Mouse (Mus musculus) layer of hippocampus, adult 2 months (tissue): ENCODE measurements around the gene Galnt17. TPM values are rescaled to one million over a fixed set of nuclear protein-coding genes. Genes with fewer than 3 reads are reported as not detected.

ENCODE experiments used
- DNase-seq, 2 experiments: peaks; one replicate each; pipeline ENCODE4 v3.0.0; 2022; ENCODE audit warnings: low spot score in 2 of 2
- H3K27ac ChIP-seq: fragments of 200-600 bp; 2 replicates; pipeline ENCODE4 v1.8.1; 2022
- H3K4me3 ChIP-seq: fragments of 200-600 bp; 2 replicates; pipeline ENCODE4 v1.8.1; 2022; ENCODE audit warnings: mild to moderate bottlenecking
- CTCF ChIP-seq: fragments of 200-600 bp; conservative IDR thresholded peaks from 2 replicates; pipeline ENCODE4 v1.8.1; 2022; ENCODE audit warnings: antibody characterized with exemption, mild to moderate bottlenecking, moderate library complexity
- total RNA-seq, 2 experiments: library from RNA; stranded (reverse); gene quantifications; 2 replicates each; pipeline ENCODE4 v1.2.3; 2021

Gene Galnt17
- total RNA-seq, 2 experiments from 2014 or later: 125 to 135 TPM

- no peak overlapping the region for H3K4me3 ChIP-seq
- peak in 1 of 2 experiments; percentile 48 for DNase-seq
- no peak for TF ChIP-seq CTCF
- peak overlapping the region; percentile 82 for H3K27ac ChIP-seq
Measured at GRCm38 (mm10) chr5:131020936-131021335, 287.4 kb downstream of the Galnt17 start.

- DNase-seq: no peak
- no peak overlapping the region for H3K4me3 ChIP-seq
- no peak for TF ChIP-seq CTCF
- peak overlapping the region; percentile 72 for H3K27ac ChIP-seq
Measured at GRCm38 (mm10) chr5:131019346-131019965, 288.8 kb downstream of the Galnt17 start.

DNA sequence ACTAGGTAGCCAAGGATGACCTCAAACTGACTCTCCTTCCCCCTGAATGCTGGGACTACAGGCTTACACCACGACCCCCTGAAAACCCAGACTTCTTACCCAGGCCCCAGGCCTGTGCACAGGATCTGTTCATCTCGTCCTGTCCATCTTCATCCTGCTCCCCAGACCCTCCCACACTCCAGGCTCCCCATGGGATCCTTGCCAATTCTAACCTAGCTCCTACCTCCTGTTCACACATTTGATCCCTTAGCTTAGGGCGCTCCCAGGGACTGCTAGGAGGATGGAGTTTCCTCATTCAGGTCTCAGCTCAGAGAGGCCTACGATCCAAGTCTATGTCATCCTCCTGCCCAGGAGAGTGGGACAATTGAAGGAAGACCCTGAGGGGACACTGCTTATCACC lies 292.2 kb downstream of the Galnt17 start:
- no peak for TF ChIP-seq CTCF
- Histone ChIP-seq H3K27ac (0 out of 2 replicates have a peak overlapping the region, but pooled peaks have one; percentile 64), H3K4me3 (no peak overlapping the region)
- no peak for DNase-seq

DNA sequence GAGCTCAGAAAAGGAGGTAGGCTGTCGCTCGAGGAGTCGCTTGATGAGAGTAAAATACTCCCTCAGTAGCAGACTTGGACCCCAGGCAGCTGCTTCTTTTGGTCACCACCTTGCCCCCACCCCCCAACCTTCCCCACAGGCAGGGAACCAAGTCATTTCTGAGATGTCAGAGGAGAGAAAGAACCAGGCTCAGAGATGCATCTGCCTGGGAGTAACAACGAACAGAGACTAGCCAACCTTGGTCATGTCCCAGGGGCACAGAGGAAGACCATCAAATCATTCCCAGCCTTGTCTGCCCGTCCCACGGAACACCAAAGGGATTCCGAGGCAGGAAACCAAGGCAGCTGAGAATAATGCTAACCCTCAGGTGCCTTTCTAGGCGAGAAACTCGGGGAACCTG lies 293.0 kb downstream of the Galnt17 start:
- no peak overlapping the region for H3K4me3 ChIP-seq
- TF ChIP-seq CTCF: no peak
- peak overlapping the region; percentile 64 for H3K27ac ChIP-seq
- DNase-seq: no peak

GRCm38 (mm10) chr5:131013816-131014215 lies 294.5 kb downstream of the Galnt17 start:
- H3K4me3 ChIP-seq: no peak overlapping the region
- no peak for DNase-seq
- H3K27ac ChIP-seq: peak overlapping the region; percentile 65; the same call in 1 of the 2 replicates
- TF ChIP-seq CTCF: no peak

DNA sequence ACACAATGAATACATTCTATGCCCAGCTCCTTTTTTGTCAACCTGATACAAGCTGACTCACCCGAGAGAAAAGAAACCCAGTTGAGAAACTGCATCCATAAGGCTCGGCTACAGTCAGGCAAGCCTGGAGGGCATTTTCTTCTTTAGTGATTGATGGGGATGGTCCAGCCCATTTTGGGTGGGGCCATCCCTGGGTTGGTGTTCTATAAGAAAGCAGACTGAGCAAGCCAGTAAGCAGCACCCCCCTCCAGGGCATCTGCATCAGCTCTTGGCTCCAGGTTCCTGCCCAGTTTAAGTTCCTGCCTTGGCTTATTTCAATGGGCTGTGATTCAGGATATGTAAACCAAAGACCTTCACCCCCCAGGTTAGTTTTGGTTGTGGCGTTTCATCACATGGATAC lies 295.2 kb downstream of the Galnt17 start:
- no peak for TF ChIP-seq CTCF
- H3K4me3 ChIP-seq: no peak overlapping the region
- DNase-seq: no peak
- H3K27ac ChIP-seq: peak overlapping the region; percentile 64

DNA sequence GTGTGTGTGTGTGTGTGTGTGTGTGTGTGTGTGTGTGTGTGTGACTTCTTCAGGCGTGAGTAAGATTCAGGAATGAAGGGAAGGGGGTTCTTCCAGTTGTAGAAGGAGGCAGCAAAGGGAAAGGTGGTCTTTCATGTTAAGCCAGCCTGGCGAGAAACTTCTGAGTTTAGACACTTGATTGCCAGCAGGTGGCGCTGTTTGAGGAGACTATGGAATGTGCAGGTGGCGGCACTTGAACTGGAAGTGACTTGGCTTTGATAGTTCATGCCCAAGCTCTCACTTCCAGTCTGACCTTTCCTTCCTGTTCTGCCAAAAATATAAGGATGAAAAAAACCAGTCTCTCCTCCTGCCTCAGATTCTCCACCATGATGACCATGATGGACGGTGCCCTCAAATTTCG lies 298.8 kb downstream of the Galnt17 start:
- Histone ChIP-seq H3K27ac (peak overlapping the region; percentile 25; the same call in 1 of the 2 replicates), H3K4me3 (no peak overlapping the region)
- no peak for DNase-seq
- peak; percentile 72 for TF ChIP-seq CTCF

DNA sequence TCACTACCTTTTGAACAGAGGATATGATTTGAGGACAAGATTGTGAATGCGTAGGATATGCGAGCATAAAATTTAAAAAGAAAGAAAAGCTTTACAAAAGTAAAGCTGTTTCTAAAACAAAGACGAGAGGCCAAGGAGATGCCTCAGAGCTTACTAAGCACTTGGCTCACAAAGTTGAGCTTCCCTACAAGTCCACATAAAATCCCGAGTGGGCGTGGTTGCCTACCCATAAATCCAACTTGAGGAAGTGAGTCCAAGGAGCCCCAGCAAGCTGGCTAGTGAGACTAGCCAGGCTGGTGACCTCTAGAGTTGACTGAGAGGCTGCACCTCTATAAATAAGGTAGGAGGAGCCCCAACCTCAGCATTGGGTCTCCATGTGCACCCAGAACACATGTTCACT lies 299.8 kb downstream of the Galnt17 start:
- TF ChIP-seq CTCF: no peak
- no peak for DNase-seq
- Histone ChIP-seq H3K4me3 (no peak overlapping the region), H3K27ac (peak overlapping the region; percentile 85)

DNA sequence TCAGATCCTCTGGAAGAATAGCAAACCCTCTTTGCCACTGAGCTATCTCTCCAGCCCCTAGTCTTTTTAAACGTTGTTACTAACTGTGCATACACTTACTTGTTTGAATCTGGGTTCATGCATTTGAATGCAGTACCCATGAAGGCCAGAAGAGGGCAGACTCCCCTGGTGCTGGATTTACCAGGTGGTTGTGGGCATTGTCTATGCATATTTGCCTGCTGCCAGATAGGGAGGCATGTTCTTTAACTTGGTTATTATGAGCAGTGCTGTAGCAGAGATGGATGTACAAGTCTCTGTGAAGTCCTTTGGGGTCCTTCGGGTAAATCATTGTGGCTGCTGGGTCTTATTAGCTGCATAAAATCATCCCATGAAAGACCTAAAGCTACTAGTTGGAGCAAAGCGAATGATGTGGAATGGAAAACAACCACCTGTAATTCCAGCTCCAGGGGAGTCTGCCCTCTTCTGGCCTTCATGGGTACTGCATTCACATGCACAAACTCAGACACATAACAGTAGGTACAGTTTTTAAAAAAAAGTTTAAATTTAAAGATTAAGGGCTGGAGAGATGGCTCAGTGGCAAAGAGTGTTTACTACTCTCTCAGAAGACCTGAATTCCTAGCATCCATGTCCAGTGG lies 300.3 kb downstream of the Galnt17 start:
- no peak overlapping the region for H3K4me3 ChIP-seq
- DNase-seq: peak in 1 of 2 experiments; percentile 60
- H3K27ac ChIP-seq: peak overlapping the region; percentile 85
- peak; percentile 76 for TF ChIP-seq CTCF

- no peak for TF ChIP-seq CTCF
- H3K27ac ChIP-seq: peak overlapping the region; percentile 85
Measured at GRCm38 (mm10) chr5:131007198-131007597, 301.1 kb downstream of the Galnt17 start.

GRCm38 (mm10) chr5:131006524-131006923 lies 301.8 kb downstream of the Galnt17 start:
- peak overlapping the region; percentile 85 for H3K27ac ChIP-seq
- peak in 1 of 2 experiments; percentile 57 for DNase-seq
- no peak for TF ChIP-seq CTCF
- H3K4me3 ChIP-seq: no peak overlapping the region

More at GRCm38 (mm10) chr5:131007198-131007597, 301.1 kb downstream of the Galnt17 start:
- DNase-seq: peak; percentile 76 to 88
- no peak overlapping the region for H3K4me3 ChIP-seq

DNA sequence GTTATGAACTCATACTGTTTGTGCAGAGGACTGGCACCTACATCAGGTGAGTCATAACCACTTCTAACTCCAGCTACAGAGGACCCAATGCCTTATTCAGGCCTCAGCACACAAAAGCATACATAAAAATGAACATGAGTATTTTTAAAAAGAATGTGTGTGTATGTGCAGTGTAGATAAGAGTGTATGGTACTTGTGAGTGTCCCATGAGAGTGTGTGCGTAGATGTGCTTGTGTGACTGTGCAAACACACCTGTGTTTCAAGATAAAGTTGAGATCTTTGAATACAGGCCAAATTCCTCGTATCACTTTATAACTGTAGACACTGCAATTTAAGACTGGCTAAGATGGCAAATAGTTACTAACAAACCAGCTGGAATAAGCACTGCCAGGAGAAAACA lies 307.7 kb downstream of the Galnt17 start:
- DNase-seq: no peak
- no peak for TF ChIP-seq CTCF

DNA sequence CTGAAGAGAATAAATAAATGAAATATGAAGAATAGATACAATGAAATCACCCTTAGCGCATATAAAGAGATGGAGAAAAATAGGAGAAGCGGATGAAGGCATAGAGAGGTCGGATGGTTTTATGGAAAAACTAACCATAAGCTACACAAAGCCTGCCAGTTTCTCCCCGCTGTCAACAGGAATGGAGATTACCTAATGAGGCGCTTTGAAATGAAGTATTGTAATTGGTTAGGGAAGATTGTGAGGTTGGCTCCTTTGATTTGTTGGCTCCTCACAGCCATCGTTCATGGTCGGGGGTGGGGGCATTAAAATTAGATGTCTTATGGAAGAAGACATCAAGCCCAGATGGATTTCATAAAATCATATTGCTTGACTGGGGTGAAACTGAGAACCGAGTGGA lies 329.0 kb downstream of the Galnt17 start:
- no peak overlapping the region for H3K4me3 ChIP-seq

More for the DNA sequence above, 307.7 kb downstream of the Galnt17 start:
- Histone ChIP-seq H3K4me3 (no peak overlapping the region), H3K27ac (no peak overlapping the region)

DNA sequence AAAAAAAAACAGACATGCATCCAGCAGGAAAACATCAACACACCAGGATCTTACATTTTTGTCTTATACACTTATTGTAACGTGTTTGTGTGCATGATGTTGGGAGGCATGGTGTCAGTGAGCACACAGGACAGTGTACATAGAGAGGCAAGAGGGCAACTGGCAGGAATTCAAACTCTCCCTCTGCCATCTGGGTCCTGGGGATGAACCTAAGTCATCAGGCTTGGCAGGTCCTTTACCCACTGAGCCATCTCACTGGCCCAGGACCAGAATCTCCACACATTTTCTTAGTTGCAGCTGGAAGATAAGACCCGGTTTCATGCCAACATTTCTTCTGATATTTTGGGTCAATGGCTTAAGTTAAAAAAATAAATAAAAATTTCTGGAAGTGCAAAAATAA lies 329.4 kb downstream of the Galnt17 start:
- peak overlapping the region; percentile 28; the same call in 1 of the 2 replicates for H3K27ac ChIP-seq
- no peak for TF ChIP-seq CTCF
- no peak for DNase-seq
- H3K4me3 ChIP-seq: no peak overlapping the region

More for the DNA sequence above, 329.0 kb downstream of the Galnt17 start:
- H3K27ac ChIP-seq: peak overlapping the region; percentile 28; the same call in 1 of the 2 replicates
- no peak for TF ChIP-seq CTCF
- no peak for DNase-seq
